Mouse (Mus musculus) lung, adult 18-20 months (tissue): ENCODE measurements around the gene Fam47e.

ENCODE experiments used
- DNase-seq, 2 experiments: peaks; one replicate each; pipeline ENCODE4 v3.0.0; 2022; ENCODE audit warnings: mixed read lengths in 2 of 2

Gene Fam47e

GRCm38 (mm10) chr5:92604452-92605247, 49.8 kb downstream of the Fam47e start:
- DNase-seq, result peak; percentile 46 to 62

- DNase-seq, result no peak
These were observed 52.8 kb downstream of the Fam47e start for GRCm38 (mm10) chr5:92607492-92608229.

DNA sequence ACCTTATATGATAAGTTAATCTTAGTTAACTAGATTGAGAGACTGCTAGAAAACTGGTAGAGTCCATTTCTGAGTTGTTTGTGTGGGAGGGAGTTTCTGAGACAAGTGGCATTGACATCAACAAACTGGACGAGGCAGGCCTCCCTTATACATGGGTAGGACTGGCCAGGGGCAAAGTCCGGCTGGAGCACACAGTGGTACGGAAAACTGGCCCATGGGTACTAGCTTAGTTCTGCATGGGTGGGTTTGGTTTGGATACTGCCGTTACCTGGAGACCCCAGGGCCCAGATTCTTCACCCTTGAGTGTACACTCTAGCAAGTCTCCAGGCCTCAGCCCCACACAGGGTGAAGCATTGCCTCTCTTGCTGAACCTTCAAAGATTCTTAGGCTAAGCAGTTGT, 57.9 kb downstream of the Fam47e start:
- no peak for DNase-seq

GRCm38 (mm10) chr5:92621883-92622282, 67.0 kb downstream of the Fam47e start:
- no peak for DNase-seq

DNA sequence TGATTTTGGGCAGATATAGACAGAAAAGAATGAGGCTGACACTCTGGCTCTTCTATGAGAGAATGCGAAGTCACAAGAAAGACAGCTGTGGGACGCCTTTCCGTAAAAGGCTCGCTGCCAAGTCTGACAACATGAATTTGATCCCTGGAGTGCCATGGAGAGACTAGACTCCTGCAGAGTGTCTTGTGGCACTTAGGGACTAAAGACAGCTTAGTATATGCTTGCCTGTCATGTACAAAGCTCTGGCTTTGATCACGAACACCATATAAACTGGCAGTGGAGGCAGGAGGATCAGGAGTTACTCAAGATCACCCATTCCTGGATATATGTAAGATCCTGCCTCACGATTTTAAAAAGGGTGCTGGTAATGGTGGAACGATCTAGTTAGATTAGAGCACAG, 73.0 kb downstream of the Fam47e start:
- DNase-seq, result peak in 1 of 2 experiments; percentile 17

DNA sequence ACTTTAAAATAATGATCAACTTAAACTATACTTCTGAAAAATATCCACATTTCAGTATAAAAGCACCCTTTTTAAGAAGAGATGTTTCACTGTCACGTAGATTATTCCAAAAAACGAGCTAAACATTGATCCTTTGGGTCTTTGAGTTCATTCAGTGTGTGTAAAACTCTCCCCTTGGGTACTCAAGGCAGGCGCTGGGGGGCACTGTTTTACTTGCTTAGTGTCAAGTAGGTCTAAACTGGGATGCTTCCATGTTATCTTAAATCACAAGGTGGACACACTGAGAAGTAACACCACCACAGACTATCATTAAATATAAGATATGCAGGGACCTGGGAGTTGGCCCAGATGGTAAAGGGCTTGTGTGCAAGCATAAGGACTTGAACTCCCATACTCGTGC, 78.7 kb downstream of the Fam47e start:
- peak in 1 of 2 experiments; percentile 15 for DNase-seq

DNA sequence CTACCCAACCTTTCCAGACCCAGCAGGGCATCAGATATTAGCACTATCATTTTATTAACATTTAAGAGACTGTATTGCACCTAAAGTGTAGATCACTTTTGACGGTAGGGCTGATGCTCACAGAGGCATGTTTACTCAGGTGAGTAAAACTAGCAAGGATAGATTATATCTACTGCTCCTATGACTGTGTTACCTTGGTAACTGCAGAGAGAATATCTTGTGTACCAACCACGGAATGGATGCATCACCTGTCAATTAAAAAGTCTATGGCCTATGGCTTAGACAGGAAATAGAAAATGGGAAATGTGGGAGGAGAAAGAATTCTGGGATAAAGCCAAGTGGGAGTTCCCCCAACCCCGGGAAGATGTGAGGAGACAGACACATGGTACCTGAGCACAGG, 80.0 kb downstream of the Fam47e start:
- DNase-seq, result no peak

DNA sequence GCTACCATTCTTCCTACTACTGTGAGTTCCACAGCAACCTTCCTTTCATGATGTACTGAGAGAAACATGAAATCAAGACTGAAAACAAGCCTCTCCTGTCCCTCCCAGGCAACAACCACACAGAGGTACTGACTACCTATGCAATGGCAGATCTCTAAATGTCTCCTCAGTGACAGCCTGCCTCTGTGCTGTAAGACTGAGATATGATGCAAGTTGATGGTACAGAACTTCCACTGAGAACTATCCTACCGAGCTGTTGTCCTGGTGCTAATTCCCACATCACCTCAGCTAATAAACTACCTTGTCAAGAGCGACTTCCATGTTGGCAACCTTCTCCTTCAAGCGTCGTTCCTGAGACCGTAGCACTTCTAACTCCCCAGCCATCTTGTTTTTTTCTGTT, 81.0 kb downstream of the Fam47e start:
- no peak for DNase-seq

- DNase-seq, result no peak
These were observed 86.0 kb downstream of the Fam47e start for GRCm38 (mm10) chr5:92640861-92641260.
